Mouse (Mus musculus) hindbrain, postnatal 0 days (tissue): ENCODE measurements around the gene Ptpre. TPM values are rescaled to one million over a fixed set of nuclear protein-coding genes. Genes with fewer than 3 reads are reported as not detected.

Experiments used
- ATAC-seq: fragments of 200-750 bp; cut with Nextera tagmentation; 2 replicates; pipeline ENCODE4 v1.8.0; 2017; ENCODE audit warnings: mild to moderate bottlenecking, moderate TSS enrichment, moderate library complexity
- DNase-seq: peaks from one replicate; pipeline ENCODE4 v3.0.0-alpha.2; 2015; ENCODE audit warnings: low spot score
- H3K27ac ChIP-seq: fragments of 300-500 bp; sonication (generic); 2 replicates; pipeline ENCODE4 v1.5.1; 2014; ENCODE audit warnings: mild to moderate bottlenecking
- H3K27me3 ChIP-seq: fragments of 300-500 bp; sonication (generic); 2 replicates; pipeline ENCODE4 v1.6.1; 2014; ENCODE audit warnings: low read length, mixed read lengths; ENCODE audit not compliant: insufficient read depth
- H3K36me3 ChIP-seq: fragments of 300-500 bp; sonication (generic); 2 replicates; pipeline ENCODE4 v1.6.1; 2014; ENCODE audit warnings: low read length, mixed read lengths; ENCODE audit not compliant: insufficient read depth
- H3K4me1 ChIP-seq: fragments of 300-500 bp; sonication (generic); 2 replicates; pipeline ENCODE4 v1.6.1; 2014; ENCODE audit warnings: antibody characterized with exemption, low read length, mixed read lengths; ENCODE audit not compliant: insufficient read depth
- H3K4me2 ChIP-seq: fragments of 300-500 bp; sonication (generic); 2 replicates; pipeline ENCODE4 v1.6.1; 2014; ENCODE audit warnings: low read depth, mild to moderate bottlenecking, low read length, moderate library complexity, mixed read lengths
- H3K4me3 ChIP-seq: fragments of 300-500 bp; sonication (generic); 2 replicates; pipeline ENCODE4 v1.5.1; 2014; ENCODE audit warnings: low read length
- H3K9ac ChIP-seq: fragments of 300-500 bp; sonication (generic); replicated peaks from 2 replicates; pipeline ENCODE4 v1.6.1; 2014; ENCODE audit warnings: mild to moderate bottlenecking, low read length, moderate library complexity, mixed read lengths
- H3K9me3 ChIP-seq: fragments of 300-500 bp; sonication (generic); 2 replicates; pipeline ENCODE4 v1.6.1; 2016; ENCODE audit warnings: low read length, mixed read lengths
- CTCF ChIP-seq: IDR thresholded peaks from 2 replicates; pipeline ENCODE4 v1.5.1; 2016; ENCODE audit warnings: antibody characterized with exemption, control low read depth, low read depth
- WGBS: fragments of 180-500 bp; shearing (Covaris S2); extraction: QIAGEN DNeasy Blood & Tissue Kit; methylation state at CpG from one replicate; pipeline ENCODE4 v1.1.7; 2014; 5-methylcytosine and 5-hydroxymethylcytosine counted together
- polyA plus RNA-seq: library from polyadenylated mRNA; unstranded; fragments of >200 nt; fragmentation: Nextera tagmentation; extraction: Ambion mirVana; gene quantifications from 2 replicates; pipeline ENCODE4 v1.2.1, GENCODE M21; 2015
- total RNA-seq: library from RNA; depleted of rRNA; stranded (reverse); fragments of >200 nt; gene quantifications from 2 replicates; pipeline ENCODE4 v1.2.3, GENCODE M21; 2014

Ptpre gene
- total and polyA plus RNA-seq, 2 experiments from 2014 or later = 8.2 to 12.4 TPM

DNA sequence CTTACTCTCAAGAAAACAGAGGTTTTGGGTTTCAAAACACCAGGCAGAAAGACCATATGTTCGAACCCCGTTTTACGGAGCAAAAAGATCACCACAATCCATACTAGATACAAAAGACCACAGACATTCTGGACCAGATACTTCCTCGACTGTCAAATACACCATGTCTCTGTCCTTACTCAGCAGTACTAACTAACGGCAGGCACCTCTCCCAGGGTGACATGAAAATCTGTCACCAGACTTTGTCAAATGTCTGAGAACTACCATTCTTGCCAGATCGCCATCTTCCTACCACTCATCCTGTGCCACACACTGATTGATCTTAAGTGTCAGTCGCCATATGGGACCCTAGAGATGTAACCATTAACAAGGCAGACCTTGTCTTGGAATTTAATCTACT, 177.9 kb downstream of the Ptpre start:
- H3K9ac ChIP-seq = peak overlapping the region; percentile 59; the same call in 1 of the 2 replicates
- peak overlapping the region; percentile 86 for H3K4me3 ChIP-seq
- no peaks in the 10 kb centered on the region for H3K4me1 ChIP-seq
- WGBS = 6% methylated on average over 7 of the region's 7 CpGs
- no peaks in the 10 kb centered on the region for H3K36me3 ChIP-seq
- H3K4me2 ChIP-seq = peak overlapping the region; percentile 98
- DNase-seq (peak; percentile 14), ATAC-seq (no peak)
- H3K27me3 ChIP-seq = no peaks in the 10 kb centered on the region
- H3K9me3 ChIP-seq = no peaks in the 10 kb centered on the region
- TF ChIP-seq CTCF = no peak
- no peak overlapping the region for H3K27ac ChIP-seq

DNA sequence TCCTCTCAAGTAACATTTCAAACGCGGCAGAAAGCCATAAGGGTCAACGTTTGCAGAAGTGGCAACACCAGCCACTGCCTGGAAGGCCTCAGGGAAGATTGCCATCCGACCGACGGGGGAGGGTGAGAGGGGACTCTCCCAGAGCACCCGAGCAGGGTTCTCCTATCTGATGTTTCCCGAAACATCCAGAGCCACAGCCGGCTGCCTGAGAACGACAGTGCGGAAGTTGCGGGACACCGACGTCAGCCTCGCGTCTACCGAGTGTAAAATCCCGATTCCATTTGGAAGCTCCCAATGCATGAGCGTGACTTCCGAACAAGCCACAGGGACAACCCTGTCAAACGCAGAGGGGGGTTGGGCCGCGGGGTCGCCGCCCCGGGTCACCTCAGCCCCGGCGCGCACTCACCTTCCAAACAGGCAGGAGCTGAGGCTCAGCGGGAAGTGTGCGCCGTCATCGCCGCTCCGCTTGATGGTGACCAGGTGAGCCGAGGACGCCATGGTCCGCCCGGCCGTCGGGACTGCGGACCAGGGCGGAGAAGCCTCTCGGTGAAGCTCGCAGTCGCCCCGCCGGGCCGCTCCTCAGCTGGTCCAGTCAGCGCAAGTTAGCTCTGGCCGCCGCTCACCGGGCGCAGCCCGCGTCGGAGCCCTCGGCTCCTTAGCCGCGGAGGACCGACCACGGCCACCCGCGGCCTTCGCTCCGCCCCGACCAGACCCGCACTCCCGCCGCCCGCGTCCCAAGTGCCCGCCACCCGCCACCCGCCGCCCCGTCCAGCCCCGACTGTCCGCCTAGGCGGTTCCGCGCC, 178.6 kb downstream of the Ptpre start, which contains the start of gene Mki67:
Mki67 (minus strand) TSS at position 720 of the 803 bp plus-strand sequence.
- Histone ChIP-seq H3K36me3 (no peaks in the 10 kb centered on the region), H3K27ac (no peak within 1 kb of the TSS), H3K9ac (peak within 1 kb of the TSS; percentile 59), H3K4me3 (peak within 1 kb of the TSS; percentile 86), H3K4me2 (peak within 1 kb of the TSS; percentile 98), H3K27me3 (no peaks in the 10 kb centered on the region), H3K9me3 (no peaks in the 10 kb centered on the region), H3K4me1 (no peaks in the 10 kb centered on the region)
- under 1% methylated on average over 79 of the region's 82 CpGs for WGBS
- no peak for TF ChIP-seq CTCF
- peak; percentile 81 for ATAC-seq
- peak; percentile 37 for DNase-seq

DNA sequence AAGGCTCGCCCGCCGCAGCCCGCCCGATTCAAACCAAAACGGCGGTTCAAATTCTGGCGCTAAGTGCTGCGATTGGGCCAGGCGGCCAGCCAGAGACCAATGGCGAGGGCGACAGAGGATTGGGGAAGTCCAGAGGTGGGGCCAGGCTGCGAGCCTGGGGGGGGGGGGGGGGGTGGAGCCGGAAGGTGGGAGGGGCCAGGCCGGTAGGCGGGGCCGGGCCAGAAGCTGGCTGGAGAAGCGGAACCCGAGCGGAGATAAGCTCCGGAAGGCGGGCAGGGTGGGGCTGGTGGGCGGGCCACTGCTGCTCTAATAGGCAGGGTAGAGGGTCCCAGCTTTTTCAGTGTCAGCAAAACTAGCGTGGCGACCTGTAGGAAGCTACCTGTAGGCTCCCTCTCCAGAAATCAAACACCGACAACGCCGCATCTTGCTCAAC, 179.2 kb downstream of the Ptpre start:
- no peak for TF ChIP-seq CTCF
- Histone ChIP-seq H3K27ac (no peak overlapping the region), H3K36me3 (no peaks in the 10 kb centered on the region), H3K9ac (peak overlapping the region; percentile 59), H3K4me2 (peak overlapping the region; percentile 98), H3K9me3 (no peaks in the 10 kb centered on the region), H3K27me3 (no peaks in the 10 kb centered on the region), H3K4me3 (peak overlapping the region; percentile 86), H3K4me1 (no peaks in the 10 kb centered on the region)
- WGBS = 1% methylated on average over 25 of the region's 28 CpGs
- peak; percentile 98 for ATAC-seq
- peak; percentile 96 for DNase-seq

DNA sequence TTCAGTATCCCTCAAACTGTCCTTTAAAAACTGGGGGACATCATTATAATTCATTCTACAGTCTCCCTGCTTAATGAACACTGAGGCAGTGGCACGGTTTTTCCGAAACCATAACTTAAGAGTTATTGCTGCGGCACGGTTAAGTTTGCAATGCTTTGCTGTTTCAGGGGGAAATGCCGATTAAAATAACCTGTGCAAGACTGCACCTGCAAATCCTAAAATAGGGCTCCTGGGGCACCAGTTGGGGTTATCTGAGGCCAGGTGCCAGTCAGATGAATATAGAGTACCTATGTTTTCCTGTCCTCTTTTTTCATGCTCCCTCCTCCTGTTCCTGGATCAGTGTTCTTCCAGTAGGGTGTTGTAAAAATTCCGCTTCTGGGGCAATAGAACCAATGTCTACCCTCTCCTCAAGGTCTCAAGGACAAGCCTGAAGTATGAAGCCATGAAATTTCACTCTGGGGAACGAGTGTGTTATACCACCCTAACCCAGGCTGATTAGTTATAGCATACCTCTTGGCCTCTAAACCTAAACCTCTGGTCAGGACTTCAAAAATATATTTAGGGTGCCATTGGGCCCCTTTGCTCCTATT, 179.8 kb downstream of the Ptpre start:
- 61% methylated on average over 7 of the region's 7 CpGs for WGBS
- Histone ChIP-seq H3K36me3 (no peaks in the 10 kb centered on the region), H3K4me1 (no peaks in the 10 kb centered on the region), H3K27me3 (no peaks in the 10 kb centered on the region), H3K4me2 (peak overlapping the region; percentile 98), H3K4me3 (peak overlapping the region; percentile 86), H3K9ac (peak overlapping the region; percentile 59; the same call in 1 of the 2 replicates), H3K27ac (no peak overlapping the region), H3K9me3 (no peaks in the 10 kb centered on the region)
- ATAC-seq (no peak), DNase-seq (no peak)
- TF ChIP-seq CTCF = no peak

DNA sequence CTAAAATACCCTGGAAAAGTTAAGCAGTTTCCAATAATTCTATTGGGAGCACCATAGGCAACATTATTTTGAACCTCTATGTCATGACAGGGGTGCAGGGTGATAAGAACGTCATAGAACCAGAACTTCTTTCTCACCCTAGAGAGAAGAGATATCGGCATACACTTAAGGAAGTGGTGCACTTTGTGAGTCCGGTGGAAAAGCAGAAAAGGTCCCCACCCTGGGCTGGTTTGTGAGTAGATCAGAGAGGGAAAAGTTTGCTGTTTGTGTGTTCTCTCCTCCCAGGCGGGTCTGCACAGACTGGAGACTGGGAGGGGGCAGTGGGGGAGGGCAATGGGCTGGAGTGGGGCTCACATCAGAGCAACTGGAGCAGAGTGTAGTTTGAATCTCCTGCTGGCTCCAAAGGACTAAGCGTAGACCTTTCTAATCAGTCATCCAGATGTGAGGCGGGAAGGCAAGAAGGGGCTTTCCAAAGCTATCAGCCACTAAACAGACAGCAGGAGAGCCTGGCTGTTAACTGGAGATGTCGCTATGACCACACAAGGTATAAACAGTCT, 184.2 kb downstream of the Ptpre start:
- Histone ChIP-seq H3K27me3 (no peaks in the 10 kb centered on the region), H3K36me3 (no peaks in the 10 kb centered on the region), H3K4me1 (no peaks in the 10 kb centered on the region), H3K9me3 (no peaks in the 10 kb centered on the region), H3K27ac (no peak overlapping the region), H3K4me2 (no peak overlapping the region), H3K4me3 (no peak overlapping the region), H3K9ac (no peak overlapping the region)
- ATAC-seq (no peak), DNase-seq (no peak)
- no peak for TF ChIP-seq CTCF
- 82% methylated on average over 7 of the region's 7 CpGs for WGBS

DNA sequence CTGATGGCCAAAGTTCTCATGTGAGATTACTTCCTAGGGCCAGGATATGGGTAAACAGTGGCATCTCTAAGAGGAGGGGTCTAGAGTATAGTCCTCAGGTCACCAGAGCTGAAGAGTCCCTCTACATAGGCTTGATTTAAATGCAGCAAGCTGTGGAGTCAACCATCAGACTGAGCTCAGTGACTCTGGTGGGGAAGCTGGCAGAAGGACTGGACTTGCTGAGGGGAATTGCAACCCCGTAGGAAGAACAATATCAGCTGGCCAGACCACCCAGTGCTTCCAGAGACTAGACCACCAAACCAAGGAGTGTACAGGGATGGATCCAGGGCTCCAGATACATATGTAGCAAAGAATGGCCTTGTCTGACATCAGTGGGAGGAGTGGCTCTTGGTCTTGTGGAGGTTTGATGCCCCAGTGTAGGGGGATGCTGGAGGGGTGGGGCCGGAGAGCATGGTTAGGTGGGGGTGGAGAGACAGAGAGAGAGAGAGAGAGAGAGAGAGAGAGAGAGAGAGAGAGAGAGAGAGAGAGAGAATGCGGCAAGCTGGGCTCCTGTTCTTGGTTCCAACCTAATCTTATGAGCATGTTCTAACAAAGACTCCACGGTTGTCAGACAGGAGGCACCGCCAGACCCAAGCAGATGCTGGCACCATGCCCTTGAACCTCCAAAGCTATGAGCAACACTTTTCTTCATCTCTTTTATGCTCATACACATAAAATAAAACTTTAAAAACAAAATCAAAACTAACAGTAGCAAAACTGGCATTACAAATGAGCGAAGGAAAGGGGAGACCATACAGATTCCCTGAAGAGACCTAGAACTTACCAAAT, 184.9 kb downstream of the Ptpre start:
- 49% methylated on average over 6 of the region's 6 CpGs for WGBS

More for the DNA sequence above, 184.9 kb downstream of the Ptpre start:
- no peak overlapping the region for H3K9ac ChIP-seq
- no peak overlapping the region for H3K27ac ChIP-seq
- no peak overlapping the region for H3K4me3 ChIP-seq
- no peak for ATAC-seq
- H3K9me3 ChIP-seq = no peaks in the 10 kb centered on the region
- H3K4me1 ChIP-seq = no peaks in the 10 kb centered on the region
- H3K4me2 ChIP-seq = no peak overlapping the region
- H3K36me3 ChIP-seq = no peaks in the 10 kb centered on the region
- TF ChIP-seq CTCF = no peak
- no peaks in the 10 kb centered on the region for H3K27me3 ChIP-seq
- DNase-seq = no peak
